Mouse (Mus musculus) kidney, embryonic 16.5 days (tissue): ENCODE results near the gene Bicral. TPM values are rescaled to one million over a fixed set of nuclear protein-coding genes. Genes with fewer than 3 reads are reported as not detected.
A peak's percentile ranks its signal among the peaks of the same experiment; 100 is the strongest.

Experiments
- ATAC-seq: fragments of 200-750 bp; cut with Nextera tagmentation; 2 replicates; pipeline ENCODE4 v1.8.0; 2017; ENCODE audit warnings: moderate TSS enrichment; ENCODE audit not compliant: low FRiP score, low TSS enrichment
- H3K27ac ChIP-seq: fragments of 300-500 bp; sonication (generic); 2 replicates; pipeline ENCODE4 v1.5.1; 2014; ENCODE audit warnings: low read length
- H3K27me3 ChIP-seq: fragments of 300-500 bp; sonication (generic); 2 replicates; pipeline ENCODE4 v1.6.1; 2014; ENCODE audit warnings: low read length, control low read depth, mixed read lengths; ENCODE audit not compliant: insufficient read depth
- H3K36me3 ChIP-seq: fragments of 300-500 bp; sonication (generic); 2 replicates; pipeline ENCODE4 v1.6.1; 2014; ENCODE audit warnings: low read length, control low read depth, mixed read lengths; ENCODE audit not compliant: insufficient read depth
- H3K4me1 ChIP-seq: fragments of 300-500 bp; sonication (generic); 2 replicates; pipeline ENCODE4 v1.6.1; 2014; ENCODE audit warnings: low read length, control low read depth, mixed read lengths; ENCODE audit not compliant: insufficient read depth
- H3K4me2 ChIP-seq: fragments of 300-500 bp; sonication (generic); replicated peaks from 2 replicates; pipeline ENCODE4 v1.6.1; 2014; ENCODE audit warnings: low read depth, low read length
- H3K4me3 ChIP-seq: fragments of 300-500 bp; sonication (generic); 2 replicates; pipeline ENCODE4 v1.5.1; 2014; ENCODE audit warnings: mild to moderate bottlenecking, low read length
- H3K9ac ChIP-seq: fragments of 300-500 bp; sonication (generic); replicated peaks from 2 replicates; pipeline ENCODE4 v1.6.1; 2014; ENCODE audit warnings: low read length
- H3K9me3 ChIP-seq: fragments of 300-500 bp; sonication (generic); 2 replicates; pipeline ENCODE4 v1.6.1; 2016; ENCODE audit warnings: low read length, control low read depth
- WGBS: fragments of 180-500 bp; shearing (Covaris S2); extraction: QIAGEN DNeasy Blood & Tissue Kit; methylation state at CpG from one replicate; pipeline ENCODE4 v1.1.7; 2014; 5-methylcytosine and 5-hydroxymethylcytosine counted together
- polyA plus RNA-seq: library from polyadenylated mRNA; unstranded; fragments of >200 nt; fragmentation: Nextera tagmentation; extraction: Ambion mirVana; gene quantifications from 2 replicates; pipeline ENCODE4 v1.2.1, GENCODE M21; 2015

Bicral gene
- polyA plus RNA-seq, 1 experiment from 2014 or later: 3.2 TPM

GRCm38 (mm10) chr17:46832981-46833305 lies 25.3 kb downstream of the Bicral start:
- H3K4me1 ChIP-seq: peaks cover 22% of the 10 kb centered on the region
- H3K9me3 ChIP-seq: no peaks in the 10 kb centered on the region
- no peak overlapping the region for H3K4me2 ChIP-seq
- H3K4me3 ChIP-seq: no peak overlapping the region
- no peak for ATAC-seq
- H3K9ac ChIP-seq: no peak overlapping the region
- H3K27ac ChIP-seq: no peak overlapping the region
- no peaks in the 10 kb centered on the region for H3K27me3 ChIP-seq
- 87% methylated on average over 4 of the region's 4 CpGs for WGBS
- peaks cover 11% of the 10 kb centered on the region; the same call in 1 of the 2 replicates for H3K36me3 ChIP-seq

- Histone ChIP-seq H3K36me3 (peaks cover 12% of the 10 kb centered on the region; the same call in 1 of the 2 replicates), H3K4me1 (peaks cover 16% of the 10 kb centered on the region), H3K4me2 (no peak overlapping the region), H3K9me3 (no peaks in the 10 kb centered on the region), H3K27ac (peak overlapping the region; percentile 31), H3K27me3 (no peaks in the 10 kb centered on the region), H3K4me3 (no peak overlapping the region), H3K9ac (peak overlapping the region; percentile 20; the same call in 1 of the 2 replicates)
- 0 out of 2 replicates have a peak, but pooled peaks have one; percentile 42 for ATAC-seq
- WGBS: 36% methylated on average over 11 of the region's 11 CpGs
Measured at GRCm38 (mm10) chr17:46832101-46832980, 25.9 kb downstream of the Bicral start.

DNA sequence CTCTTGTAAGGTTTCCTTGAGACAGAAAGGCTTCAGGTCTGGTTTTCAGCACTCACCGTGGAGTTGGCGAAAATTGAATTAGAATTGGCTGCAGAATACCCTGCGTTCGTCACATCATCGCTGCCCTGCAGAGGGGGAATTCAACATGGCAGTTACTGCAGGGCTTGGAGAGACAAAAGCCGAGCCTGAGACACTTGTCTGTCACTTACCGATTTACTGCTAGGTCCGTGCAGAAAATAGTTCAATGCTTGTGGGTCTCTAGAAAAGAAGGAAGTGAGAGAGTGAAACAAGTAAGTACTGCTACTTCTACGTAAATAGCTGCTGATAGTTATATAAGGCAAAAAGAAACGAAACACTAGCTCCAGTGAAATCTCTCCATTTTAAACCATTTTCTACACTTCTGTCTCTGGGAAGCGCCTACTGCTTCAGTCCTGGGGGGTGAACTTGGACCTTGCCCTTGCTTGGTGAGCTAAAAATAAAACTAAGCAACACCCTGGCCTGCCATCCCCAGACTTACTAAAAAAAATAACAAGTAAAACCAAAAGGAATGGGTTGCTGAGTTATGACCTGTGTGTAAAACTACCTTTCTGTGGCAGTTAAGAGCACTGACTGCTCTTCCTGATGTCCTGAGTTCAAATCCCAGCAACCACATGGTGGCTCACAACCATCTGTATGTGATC lies 28.3 kb downstream of the Bicral start:
- Histone ChIP-seq H3K4me2 (no peak overlapping the region), H3K9me3 (no peaks in the 10 kb centered on the region), H3K27me3 (no peaks in the 10 kb centered on the region), H3K9ac (no peak overlapping the region), H3K4me3 (no peak overlapping the region), H3K36me3 (peaks cover 20% of the 10 kb centered on the region), H3K27ac (no peak overlapping the region), H3K4me1 (peaks cover 14% of the 10 kb centered on the region)
- WGBS: 87% methylated on average over 11 of the region's 11 CpGs
- no peak for ATAC-seq

- 94% methylated on average over 3 of the region's 3 CpGs for WGBS
- no peak for ATAC-seq
- Histone ChIP-seq H3K27ac (no peak overlapping the region), H3K27me3 (no peaks in the 10 kb centered on the region), H3K36me3 (peaks cover 29% of the 10 kb centered on the region), H3K9ac (no peak overlapping the region), H3K4me3 (no peak overlapping the region), H3K4me2 (no peak overlapping the region), H3K4me1 (peaks cover 14% of the 10 kb centered on the region), H3K9me3 (no peaks in the 10 kb centered on the region)
Measured at GRCm38 (mm10) chr17:46828935-46829334, 29.3 kb downstream of the Bicral start.

DNA sequence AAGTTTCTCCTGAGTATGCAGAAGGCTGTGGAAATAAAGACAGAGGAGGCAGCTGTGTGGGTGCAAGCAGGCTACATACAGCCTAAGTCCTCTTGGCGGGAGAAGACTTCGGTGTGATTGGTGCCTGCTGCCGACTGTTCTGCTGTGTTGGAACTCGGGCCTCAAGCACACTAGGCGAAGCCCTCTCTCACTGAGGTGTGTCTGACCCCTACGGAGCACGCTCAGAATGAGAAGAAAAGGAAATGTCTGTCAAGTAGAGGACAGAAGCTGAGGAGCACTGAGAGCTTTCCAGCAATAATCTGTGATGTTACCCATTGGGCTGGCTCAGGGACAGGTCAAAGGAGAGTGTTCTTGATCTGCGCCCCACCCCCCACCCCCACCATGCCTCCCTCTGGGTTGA lies 35.2 kb downstream of the Bicral start:
- 91% methylated on average over 8 of the region's 8 CpGs for WGBS
- Histone ChIP-seq H3K36me3 (peaks cover 36% of the 10 kb centered on the region), H3K27ac (no peak overlapping the region)

GRCm38 (mm10) chr17:46820628-46821027 lies 37.7 kb downstream of the Bicral start:
- no peak for ATAC-seq
- no peaks in the 10 kb centered on the region for H3K4me1 ChIP-seq
- no peak overlapping the region for H3K4me2 ChIP-seq
- H3K27ac ChIP-seq: no peak overlapping the region
- no peak overlapping the region for H3K9ac ChIP-seq
- H3K36me3 ChIP-seq: peaks cover 37% of the 10 kb centered on the region
- no peak overlapping the region for H3K4me3 ChIP-seq
- WGBS: 92% methylated on average over 7 of the region's 7 CpGs
- H3K9me3 ChIP-seq: no peaks in the 10 kb centered on the region
- no peaks in the 10 kb centered on the region for H3K27me3 ChIP-seq

More for the DNA sequence above, 35.2 kb downstream of the Bicral start:
- no peaks in the 10 kb centered on the region for H3K27me3 ChIP-seq
- H3K4me1 ChIP-seq: no peaks in the 10 kb centered on the region
- no peak overlapping the region for H3K9ac ChIP-seq
- no peak for ATAC-seq
- no peak overlapping the region for H3K4me3 ChIP-seq
- no peaks in the 10 kb centered on the region for H3K9me3 ChIP-seq
- no peak overlapping the region for H3K4me2 ChIP-seq

- no peaks in the 10 kb centered on the region for H3K9me3 ChIP-seq
- WGBS: 91% methylated on average over 12 of the region's 12 CpGs
- H3K36me3 ChIP-seq: peaks cover 17% of the 10 kb centered on the region; the same call in 1 of the 2 replicates
- ATAC-seq: no peak
- H3K4me1 ChIP-seq: no peaks in the 10 kb centered on the region
- no peak overlapping the region for H3K4me3 ChIP-seq
- H3K4me2 ChIP-seq: no peak overlapping the region
- no peak overlapping the region for H3K9ac ChIP-seq
- H3K27me3 ChIP-seq: no peaks in the 10 kb centered on the region
- no peak overlapping the region for H3K27ac ChIP-seq
Measured at GRCm38 (mm10) chr17:46817734-46818158, 40.5 kb downstream of the Bicral start.

DNA sequence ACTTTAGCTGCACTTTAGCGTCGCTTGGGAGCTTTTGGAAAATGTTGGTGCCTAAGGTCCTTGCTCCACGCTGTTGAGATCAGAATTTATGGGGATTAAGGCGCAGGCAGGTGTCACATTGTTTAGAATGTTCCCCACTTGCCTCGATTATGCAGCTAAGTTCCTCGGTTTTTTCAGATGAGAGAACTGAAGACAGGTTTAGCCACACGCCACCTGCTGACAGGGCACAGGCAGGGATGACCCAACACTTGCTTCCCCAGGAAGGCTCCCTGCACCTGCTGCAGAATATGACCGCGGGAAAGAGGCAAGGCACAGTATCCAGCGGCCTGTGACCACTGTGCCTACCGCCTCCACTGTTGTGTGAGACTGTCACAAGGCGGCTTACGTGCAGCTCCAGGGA lies 42.0 kb downstream of the Bicral start:
- Histone ChIP-seq H3K4me1 (no peaks in the 10 kb centered on the region), H3K4me3 (no peak overlapping the region), H3K4me2 (no peak overlapping the region), H3K36me3 (peaks cover 21% of the 10 kb centered on the region; the same call in 1 of the 2 replicates), H3K9me3 (no peaks in the 10 kb centered on the region), H3K27ac (no peak overlapping the region), H3K27me3 (no peaks in the 10 kb centered on the region), H3K9ac (no peak overlapping the region)
- 62% methylated on average over 13 of the region's 13 CpGs for WGBS
- ATAC-seq: 0 out of 2 replicates have a peak, but pooled peaks have one; percentile 23

GRCm38 (mm10) chr17:46814497-46814896 lies 43.8 kb downstream of the Bicral start:
- Histone ChIP-seq H3K27me3 (no peaks in the 10 kb centered on the region), H3K4me1 (no peaks in the 10 kb centered on the region), H3K9me3 (no peaks in the 10 kb centered on the region), H3K27ac (no peak overlapping the region), H3K4me2 (no peak overlapping the region), H3K36me3 (peaks cover 18% of the 10 kb centered on the region; the same call in 1 of the 2 replicates), H3K9ac (no peak overlapping the region), H3K4me3 (no peak overlapping the region)
- ATAC-seq: no peak
- WGBS: 96% methylated on average over 6 of the region's 6 CpGs

- Histone ChIP-seq H3K36me3 (peaks cover 23% of the 10 kb centered on the region), H3K4me2 (no peak overlapping the region), H3K9ac (no peak overlapping the region), H3K4me1 (no peaks in the 10 kb centered on the region), H3K27me3 (no peaks in the 10 kb centered on the region), H3K4me3 (no peak overlapping the region), H3K27ac (no peak overlapping the region), H3K9me3 (no peaks in the 10 kb centered on the region)
- WGBS: 76% methylated on average over 8 of the region's 8 CpGs
- ATAC-seq: no peak
Measured at GRCm38 (mm10) chr17:46813637-46814036, 44.6 kb downstream of the Bicral start.
